Comparison of ENCODE assay signal across 8 mouse cellular contexts in genomic region chr10:116330458-116330857, GRCm38 (mm10). TPM values are rescaled to one million over a fixed set of nuclear protein-coding genes. Genes with fewer than 3 reads are reported as not detected.
DNase-seq lines count a peak whose midpoint lies in the region; ATAC-seq lines count a peak whose summit lies in the region.

No protein-coding gene starts in this region.

- ATAC-seq in inflammation-experienced regulatory T-cells, adult 6 months = peak; percentile 77
- peak; percentile 93 for ATAC-seq in megakaryocyte-erythroid progenitor cell, adult 5-6 weeks (replicated peaks; ENCODE audit: low FRiP score, low TSS enrichment, poor library complexity, severe bottlenecking)
- no peak for ATAC-seq in erythroid progenitor cell, adult 5-6 weeks (replicated peaks; ENCODE audit: low FRiP score, poor library complexity, severe bottlenecking)

- DNase-seq in ZHBTc4 (ENCODE audit: low read depth, low spot score) = peak; percentile 77
- peak; percentile 80 to 91 for DNase-seq in cerebellum, postnatal 25 days
- DNase-seq in gastrocnemius, adult 18-20 months (ENCODE audit: low spot score) = peak; percentile 74
- peak; percentile 29 to 31 for DNase-seq in left cerebral cortex, adult 8-10 months (ENCODE audit: low spot score in 2 of 2)
- DNase-seq in right cerebral cortex, postnatal 4 days = peak; percentile 78

RNA-seq across cellular contexts. Expression of gene Ptprb, which starts 55.1 kb away (rescaled TPM):
- total RNA-seq in gastrocnemius, adult 18-20 months (2021) = 10 to 100 TPM; 21.1 to 24.0 TPM
- under 1 TPM in 1 of 3 experiments, not detected in 2; 0.13 TPM for polyA plus RNA-seq in inflammation-experienced regulatory T-cells, adult 6 months (2017; shearing (Covaris generic))
- total RNA-seq in left cerebral cortex, adult 8-10 months (2022) = 10 to 100 TPM; 17.6 to 23.0 (median 19.5) TPM
- not detected in 2 replicates for total RNA-seq in megakaryocyte-erythroid progenitor cell, adult 5-6 weeks (2014; fragmentation: Nextera tagmentation)
- total RNA-seq in megakaryocyte-erythroid progenitor cell, adult 5-6 weeks (2017) = not detected in 2 replicates
- not detected in 2 replicates for total RNA-seq in erythroid progenitor cell, adult 5-6 weeks (2015; ENCODE audit: low replicate concordance)
- total RNA-seq in erythroid progenitor cell, adult 5-6 weeks (2017; ENCODE audit: low replicate concordance) = not detected in 2 replicates

Comparison
In these comparisons a context has a peak if more than half of its experiments do, and no peak if none do; other contexts are left out.
1. DNase-seq: peak in every context shown above with its lines; median percentile 86 in cerebellum, postnatal 25 days; 78 in right cerebral cortex, postnatal 4 days; 77 in ZHBTc4; 74 in gastrocnemius, adult 18-20 months; 30 in left cerebral cortex, adult 8-10 months.
2. RNA of gene Ptprb, which starts 55.1 kb away (total RNA-seq): 21.1 to 24.0 TPM in gastrocnemius, adult 18-20 months and 17.6 to 23.0 TPM in left cerebral cortex, adult 8-10 months; not detected in megakaryocyte-erythroid progenitor cell, adult 5-6 weeks and not detected in erythroid progenitor cell, adult 5-6 weeks; every median in the first group is over 10 times any median in the second.